Comparison of ENCODE assay signal across 12 mouse cellular contexts in the genomic region with DNA sequence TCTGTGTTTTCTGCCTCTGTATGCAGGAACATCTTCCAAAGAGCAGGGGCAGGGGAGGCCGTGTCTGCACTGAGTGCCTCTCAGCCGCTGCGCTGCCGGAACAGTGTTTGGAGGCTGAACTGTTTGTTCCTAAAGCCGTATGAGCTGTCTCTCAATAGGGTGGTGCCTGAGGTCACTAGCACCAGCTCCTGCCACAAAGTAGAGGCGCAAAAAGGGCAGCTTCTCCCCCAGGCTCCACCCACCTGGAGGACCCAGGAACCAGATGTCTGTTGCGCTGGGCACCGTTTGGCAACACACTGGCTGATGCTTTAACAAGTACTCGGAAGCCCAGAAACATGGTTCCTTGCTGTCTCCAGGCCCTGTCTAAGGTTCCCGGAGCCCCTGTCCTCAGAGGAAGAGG.
DNase-seq lines count a peak whose midpoint lies in the region; ATAC-seq and TF ChIP-seq lines count a peak whose summit lies in the region.
"Had no signal": no experiment of that assay in that cellular context is flagged by ENCODE, and none has a peak within 500 bp of the region (broad histone marks: within the 10 kb centered on the region; RNA-seq: fewer than 3 reads in every experiment).

No protein-coding gene starts in this region.

- H3K27me3 ChIP-seq in stomach, embryonic 16.5 days (ENCODE audit: control insufficient read depth, insufficient read depth, low read length): no peaks in the 10 kb centered on the region
- H3K27me3 ChIP-seq: hindbrain, embryonic 15.5 days had no signal

- 49% methylated on average over 10 of the region's 10 CpGs for WGBS in bone marrow, adult 2 months
- WGBS in stomach, embryonic 16.5 days: 47% methylated on average over 10 of the region's 10 CpGs

- H3K27ac ChIP-seq in bone marrow, adult 2 months (ENCODE audit: control insufficient read depth, insufficient read depth, low read depth, low read length, poor library complexity): no peak overlapping the region
- no peak overlapping the region for H3K27ac ChIP-seq in stomach, embryonic 16.5 days (ENCODE audit: low read length)
- H3K27ac ChIP-seq: hindbrain, embryonic 15.5 days had no signal

- peak overlapping the region; percentile 33; the same call in 1 of the 2 replicates for H3K9ac ChIP-seq in stomach, embryonic 16.5 days (ENCODE audit: low read length)
- H3K9ac ChIP-seq: hindbrain, embryonic 15.5 days; lung, embryonic 14.5 days had no signal

- no peak for TF ChIP-seq CTCF in bone marrow, adult 2 months (IDR thresholded peaks at IDR 0.05; ENCODE audit: control insufficient read depth, insufficient read depth, low read length)

- H3K4me2 ChIP-seq in stomach, embryonic 16.5 days (ENCODE audit: low read depth, low read length): no peak overlapping the region
- H3K4me2 ChIP-seq: hindbrain, embryonic 15.5 days; lung, embryonic 14.5 days had no signal

- H3K4me3 ChIP-seq in bone marrow, adult 2 months (replicated peaks; ENCODE audit: control insufficient read depth, low read depth, low read length): peak overlapping the region; percentile 43
- H3K4me3 ChIP-seq in stomach, embryonic 16.5 days (replicated peaks; ENCODE audit: low read length): no peak overlapping the region
- H3K4me3 ChIP-seq: hindbrain, embryonic 15.5 days had no signal

- H3K36me3 ChIP-seq in stomach, embryonic 16.5 days (ENCODE audit: control insufficient read depth, insufficient read depth, low read length): no peaks in the 10 kb centered on the region
- H3K36me3 ChIP-seq: hindbrain, embryonic 15.5 days had no signal

- 0 out of 2 replicates have a peak, but pooled peaks have one; percentile 17 for ATAC-seq in stomach, embryonic 16.5 days (ENCODE audit: insufficient read depth, low FRiP score)

- no peak for TF ChIP-seq POLR2A in bone marrow, adult 2 months (IDR thresholded peaks at IDR 0.05; ENCODE audit: borderline replicate concordance, control insufficient read depth, low read depth, low read length)

- H3K9me3 ChIP-seq in stomach, embryonic 16.5 days (replicated peaks; ENCODE audit: control insufficient read depth, low read length): no peaks in the 10 kb centered on the region
- H3K9me3 ChIP-seq: hindbrain, embryonic 15.5 days had no signal

- no peaks in the 10 kb centered on the region for H3K4me1 ChIP-seq in bone marrow, adult 2 months (ENCODE audit: control insufficient read depth, insufficient read depth, low read length)
- no peaks in the 10 kb centered on the region for H3K4me1 ChIP-seq in stomach, embryonic 16.5 days (ENCODE audit: control insufficient read depth, insufficient read depth, low read length)
- H3K4me1 ChIP-seq: hindbrain, embryonic 15.5 days had no signal

- DNase-seq in testis, postnatal 14 days (ENCODE audit: low spot score): peak; percentile 29
- DNase-seq in testis, postnatal 10 days (ENCODE audit: low spot score): no peak
- DNase-seq in induced T-regulatory cell, adult 2 months (ENCODE audit: low read depth): peak; percentile 46
- no peak for DNase-seq in adrenal gland, adult 2 months
- DNase-seq in layer of hippocampus, adult 18-20 months (ENCODE audit: low spot score in 2 of 2): no peak
- DNase-seq: adrenal gland, postnatal 14 days; cerebellum, adult 2 months; kidney, postnatal 14 days; lung, embryonic 14.5 days had no signal

Comparison
In these comparisons a context has a peak if more than half of its experiments do, and no peak if none do; other contexts are left out.
1. DNase-seq: peak in testis, postnatal 14 days (single experiment) and induced T-regulatory cell, adult 2 months (single experiment); none in testis, postnatal 10 days (single experiment), adrenal gland, adult 2 months (single experiment) and layer of hippocampus, adult 18-20 months (0 of 2).